Mouse (Mus musculus) brain, embryonic 14.5 days (tissue): ENCODE results near the gene Glrp1.

Source experiments
- CTCF ChIP-seq: fragments of 200-500 bp; IDR thresholded peaks from 2 replicates; pipeline ENCODE4 v1.5.1; 2012; ENCODE audit warnings: inconsistent platforms, mild to moderate bottlenecking, moderate library complexity, borderline replicate concordance; ENCODE audit not compliant: insufficient read depth, insufficient read length; ENCODE audit errors: extremely low read depth
- POLR2A ChIP-seq: fragments of 200-500 bp; IDR thresholded peaks from 2 replicates; pipeline ENCODE4 v1.6.1; 2012; ENCODE audit warnings: mild to moderate bottlenecking, inconsistent platforms, borderline replicate concordance; ENCODE audit not compliant: poor library complexity, insufficient read depth, insufficient read length, severe bottlenecking; ENCODE audit errors: extremely low read depth

DNA sequence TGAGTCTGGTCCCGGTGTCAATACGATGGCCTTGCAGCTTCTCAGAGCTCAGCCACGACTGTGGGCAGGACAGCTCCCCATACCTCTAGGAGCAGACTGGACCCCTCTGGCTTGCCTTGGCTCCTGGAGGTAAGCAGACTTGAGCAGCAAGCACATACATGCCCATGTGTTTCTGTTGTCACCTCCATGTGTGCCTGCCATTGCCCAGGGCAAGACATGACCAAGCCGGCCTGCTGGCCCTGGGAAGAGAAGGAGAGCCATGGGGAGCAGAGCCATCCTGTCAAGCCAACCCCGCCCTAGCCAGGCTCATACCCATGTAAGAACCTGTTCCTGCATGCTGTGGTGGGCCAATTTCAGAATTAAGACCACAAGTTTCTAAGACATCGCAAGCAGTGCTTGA lies 4.2 kb downstream of the Glrp1 start:
- no peak for TF ChIP-seq POLR2A
- TF ChIP-seq CTCF = no peak
